Mouse (Mus musculus) myocyte (in vitro differentiated cells): ENCODE results near the gene Gabarapl2. TPM values are rescaled to one million over a fixed set of nuclear protein-coding genes. Genes with fewer than 3 reads are reported as not detected.
"Not testable (repeated sequence)": the region's sequence is repeated elsewhere in the genome, so short reads cannot be mapped to it uniquely, and the experiment has no call there.

Source experiments
- H3K27me3 ChIP-seq: one replicate; pipeline ENCODE4 v1.6.1; 2011; ENCODE audit not compliant: control insufficient read depth, insufficient read depth, insufficient read length
- H3K36me3 ChIP-seq: one replicate; pipeline ENCODE4 v1.6.1; 2011; ENCODE audit not compliant: control insufficient read depth, insufficient read depth
- H3K4me2 ChIP-seq: one replicate; pipeline ENCODE4 v1.6.1; 2011; ENCODE audit warnings: low read depth, control low read depth
- H3K4me3 ChIP-seq: one replicate; pipeline ENCODE4 v1.5.1; 2011; ENCODE audit warnings: mild to moderate bottlenecking, control low read depth, moderate library complexity
- H3K79me2 ChIP-seq: one replicate; pipeline ENCODE4 v1.6.1; 2011; ENCODE audit not compliant: control insufficient read depth, insufficient read depth
- H3ac ChIP-seq: one replicate; pipeline ENCODE4 v1.6.1; 2011; ENCODE audit not compliant: control insufficient read depth, insufficient read length
- CEBPB ChIP-seq: IDR thresholded peaks from 2 replicates; pipeline ENCODE4 v1.6.1; 2011; ENCODE audit warnings: mild to moderate bottlenecking, moderate library complexity; ENCODE audit not compliant: poor library complexity, insufficient read depth, severe bottlenecking
- E2F4 ChIP-seq: IDR thresholded peaks from one replicate; pipeline ENCODE4 v1.6.1; 2011; ENCODE audit warnings: mild to moderate bottlenecking, control low read depth, moderate library complexity; ENCODE audit not compliant: insufficient read depth
- MAX ChIP-seq: IDR thresholded peaks from one replicate; pipeline ENCODE4 v1.6.1; 2011; ENCODE audit warnings: low read depth, mild to moderate bottlenecking, control low read depth
- MYOD1 ChIP-seq, 3 experiments: IDR thresholded peaks; one replicate each; pipeline ENCODE4 v1.6.1; 2011; ENCODE audit warnings: control low read depth in 2 of 3, low read depth in 2 of 3, mild to moderate bottlenecking in 2 of 3, moderate library complexity in 1 of 3; ENCODE audit not compliant: insufficient read length in 2 of 3, control insufficient read depth in 1 of 3
- MYOG ChIP-seq, 3 experiments: IDR thresholded peaks; one replicate each; pipeline ENCODE4 v1.6.1; 2011; ENCODE audit warnings: control low read depth in 2 of 3, low read depth in 2 of 3, mild to moderate bottlenecking in 2 of 3; ENCODE audit not compliant: insufficient read length in 2 of 3, control insufficient read depth in 1 of 3, insufficient read depth in 1 of 3
- POLR2A ChIP-seq: IDR thresholded peaks from one replicate; pipeline ENCODE4 v1.6.1; 2011; ENCODE audit warnings: low read depth, mild to moderate bottlenecking, control low read depth, moderate library complexity; ENCODE audit not compliant: insufficient read length
- POLR2AphosphoS2 ChIP-seq: IDR thresholded peaks from one replicate; pipeline ENCODE4 v1.6.1; 2011; ENCODE audit warnings: low read depth, control low read depth; ENCODE audit not compliant: insufficient read length
- REST ChIP-seq: IDR thresholded peaks from one replicate; pipeline ENCODE4 v1.6.1; 2011; ENCODE audit warnings: mild to moderate bottlenecking, control low read depth, moderate library complexity; ENCODE audit not compliant: insufficient read depth, insufficient read length
- SRF ChIP-seq: IDR thresholded peaks from one replicate; pipeline ENCODE4 v1.6.1; 2011; ENCODE audit warnings: low read depth; ENCODE audit not compliant: control insufficient read depth, insufficient read length
- TCF12 ChIP-seq: IDR thresholded peaks from one replicate; pipeline ENCODE4 v1.6.1; 2011; ENCODE audit warnings: mild to moderate bottlenecking, control low read depth; ENCODE audit not compliant: poor library complexity, insufficient read depth, severe bottlenecking
- TCF3 ChIP-seq: IDR thresholded peaks from one replicate; pipeline ENCODE4 v1.6.1; 2011; ENCODE audit warnings: low read depth, control low read depth; ENCODE audit not compliant: insufficient read length
- USF1 ChIP-seq: IDR thresholded peaks from one replicate; pipeline ENCODE4 v1.6.1; 2011; ENCODE audit warnings: low read depth, mild to moderate bottlenecking, control low read depth, moderate library complexity
- polyA plus RNA-seq: library from polyadenylated mRNA; unstranded; fragments of >200 nt; fragmentation: generic; extraction: Trizol; gene quantifications from one replicate; pipeline ENCODE4 v1.2.1, GENCODE M21; 2012; ENCODE audit warnings: missing spikeins

Gene Gabarapl2
- polyA plus RNA-seq, 1 experiment: 64.5 TPM

DNA sequence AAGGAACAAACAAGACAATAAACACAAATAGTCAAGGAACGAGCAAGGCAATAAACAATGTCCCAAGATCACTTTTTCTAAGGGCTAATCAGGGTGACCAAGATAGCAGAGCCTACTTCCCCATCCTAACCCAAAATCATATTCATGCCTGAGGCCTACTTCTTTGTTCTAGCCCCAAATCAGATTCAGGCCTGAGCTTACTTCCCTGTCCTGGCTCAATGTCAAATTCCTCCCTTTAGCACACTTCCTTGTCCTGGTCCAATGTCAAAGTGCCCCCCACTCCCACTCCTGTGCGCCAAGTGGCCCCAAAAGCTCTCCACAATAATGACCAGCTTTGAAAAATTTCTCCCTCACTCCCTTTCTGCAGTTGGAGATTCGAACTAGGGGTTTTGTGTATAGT is 3.3 kb upstream of the Gabarapl2 start:
- Histone ChIP-seq H3K4me3 (no peak overlapping the region), H3ac (no peak overlapping the region), H3K36me3 (no peaks in the 10 kb centered on the region), H3K79me2 (no peaks in the 10 kb centered on the region), H3K27me3 (no peaks in the 10 kb centered on the region), H3K4me2 (no peak overlapping the region)
- no peak for TF ChIP-seq TCF12
- TF ChIP-seq USF1: no peak
- no peak for TF ChIP-seq MYOD1 (IDR thresholded peaks at IDR 0.05; ENCODE audit: control insufficient read depth in 1 of 3, insufficient read length in 2 of 3, low read depth in 2 of 3)
- TF ChIP-seq SRF: no peak
- no peak for TF ChIP-seq TCF3
- no peak for TF ChIP-seq E2F4
- TF ChIP-seq MYOG (IDR thresholded peaks at IDR 0.05; ENCODE audit: control insufficient read depth in 1 of 3, insufficient read depth in 1 of 3, insufficient read length in 2 of 3, low read depth in 2 of 3): no peak
- TF ChIP-seq POLR2AphosphoS2: no peak
- TF ChIP-seq POLR2A: no peak
- TF ChIP-seq MAX: no peak
- no peak for TF ChIP-seq REST
- TF ChIP-seq CEBPB: no peak

GRCm38 (mm10) chr8:111938076-111938985 is 2.2 kb upstream of the Gabarapl2 start:
- not testable (repeated sequence) for H3K4me2 ChIP-seq, H3ac ChIP-seq, H3K27me3 ChIP-seq, H3K4me3 ChIP-seq, H3K79me2 ChIP-seq, H3K36me3 ChIP-seq

GRCm38 (mm10) chr8:111939516-111940142 is 874 bp upstream of the Gabarapl2 start:
- H3ac ChIP-seq: no peak overlapping the region
- peak in 1 of 3 experiments; percentile 26 for TF ChIP-seq MYOG (IDR thresholded peaks at IDR 0.05; ENCODE audit: control insufficient read depth in 1 of 3, insufficient read depth in 1 of 3, insufficient read length in 2 of 3, low read depth in 2 of 3)
- TF ChIP-seq MYOD1 (IDR thresholded peaks at IDR 0.05; ENCODE audit: control insufficient read depth in 1 of 3, insufficient read length in 2 of 3, low read depth in 2 of 3): peak in 1 of 3 experiments; percentile 32
- no peak for TF ChIP-seq USF1

GRCm38 (mm10) chr8:111941101-111941454 is 575 bp downstream of the Gabarapl2 start:
- H3K4me3 ChIP-seq: peak overlapping the region; percentile 63

More at GRCm38 (mm10) chr8:111939516-111940142, 874 bp upstream of the Gabarapl2 start:
- no peaks in the 10 kb centered on the region for H3K27me3 ChIP-seq
- H3K79me2 ChIP-seq: no peaks in the 10 kb centered on the region
- H3K4me3 ChIP-seq: peak overlapping the region; percentile 63
- peaks cover 13% of the 10 kb centered on the region for H3K36me3 ChIP-seq
- H3K4me2 ChIP-seq: peak overlapping the region; percentile 99

DNA sequence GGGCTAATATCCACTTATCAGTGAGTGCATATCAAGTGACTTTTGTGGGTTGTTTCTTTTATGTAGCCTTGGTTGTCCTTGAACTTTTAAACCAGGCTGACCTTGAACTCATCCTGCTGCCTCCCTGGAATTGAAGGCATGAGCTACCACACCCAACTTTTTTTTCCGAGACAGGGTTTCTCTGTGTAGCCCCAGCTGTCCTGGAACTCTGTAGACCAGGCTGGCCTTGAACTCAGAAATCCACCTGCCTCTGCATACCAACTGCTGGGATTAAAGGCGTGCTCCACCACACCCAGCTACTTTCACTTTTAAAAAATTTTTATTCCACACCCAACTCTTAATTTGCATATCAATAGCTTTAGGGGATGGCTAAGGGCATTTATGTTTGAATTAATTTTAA is 3.0 kb downstream of the Gabarapl2 start:
- no peaks in the 10 kb centered on the region for H3K27me3 ChIP-seq
- H3ac ChIP-seq: no peak overlapping the region
- H3K79me2 ChIP-seq: no peaks in the 10 kb centered on the region
- H3K4me2 ChIP-seq: no peak overlapping the region
- H3K4me3 ChIP-seq: no peak overlapping the region
- peaks cover 13% of the 10 kb centered on the region for H3K36me3 ChIP-seq
- no peak for TF ChIP-seq SRF
- no peak for TF ChIP-seq POLR2AphosphoS2

More at GRCm38 (mm10) chr8:111941101-111941454, 575 bp downstream of the Gabarapl2 start:
- Histone ChIP-seq H3K27me3 (no peaks in the 10 kb centered on the region), H3K4me2 (peak overlapping the region; percentile 75), H3K36me3 (peaks cover 13% of the 10 kb centered on the region), H3K79me2 (no peaks in the 10 kb centered on the region), H3ac (peak overlapping the region; percentile 34)
- TF ChIP-seq MYOG (IDR thresholded peaks at IDR 0.05; ENCODE audit: control insufficient read depth in 1 of 3, insufficient read depth in 1 of 3, insufficient read length in 2 of 3, low read depth in 2 of 3): no peak
- no peak for TF ChIP-seq POLR2A
- no peak for TF ChIP-seq TCF12
- TF ChIP-seq REST: peak; percentile 90
- TF ChIP-seq SRF: no peak
